Mouse (Mus musculus) cerebellum, adult 2 months (tissue): ENCODE data around the gene Faap20.

Experiments used
- CTCF ChIP-seq: fragments of 200-500 bp; IDR thresholded peaks from 2 replicates; pipeline ENCODE4 v1.5.1; 2011; ENCODE audit warnings: low read depth, mild to moderate bottlenecking, control low read depth, low read length, moderate library complexity, borderline replicate concordance; ENCODE audit not compliant: insufficient read depth
- POLR2A ChIP-seq: fragments of 200-500 bp; IDR thresholded peaks from 2 replicates; pipeline ENCODE4 v1.6.1; 2011; ENCODE audit warnings: low read length, control low read depth, borderline replicate concordance; ENCODE audit not compliant: insufficient read depth

- TF ChIP-seq CTCF (no peak), POLR2A (no peak)
Observed at GRCm38 (mm10) chr4:155222552-155222840, 27.1 kb upstream of the Faap20 start, which contains the start of gene Ski.
